Mouse (Mus musculus): ENCODE data around the gene Lrmda. TPM values are rescaled to one million over a fixed set of nuclear protein-coding genes. Genes with fewer than 3 reads are reported as not detected.

The Lrmda gene
- polyA plus RNA-seq, 1 experiment from 2014 or later = 0.55 TPM

DNA sequence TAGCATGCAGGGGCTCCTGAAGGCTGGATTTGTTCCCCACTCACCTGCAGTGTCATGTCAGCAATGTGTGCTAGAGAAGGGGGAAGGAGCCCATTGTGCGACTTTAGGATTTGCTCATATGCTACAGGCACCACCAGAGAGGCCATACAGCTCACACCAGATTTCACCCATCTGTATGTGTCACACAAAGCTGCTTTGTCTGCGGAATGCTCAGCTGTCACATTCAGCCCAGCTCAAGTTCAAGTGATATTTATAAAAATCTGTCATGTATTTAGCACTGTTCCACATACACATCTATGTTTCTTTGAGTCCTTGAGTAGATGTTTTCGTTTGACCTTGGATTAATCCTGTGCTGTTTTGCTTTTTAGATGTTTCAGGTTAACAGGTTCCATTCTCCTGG is 899.0 kb downstream of the Lrmda start:
- 85% methylated on average over 3 of the region's 3 CpGs for WGBS
- H3K27me3 ChIP-seq (ENCODE audit: insufficient read depth, poor library complexity, severe bottlenecking) = no peaks in the 10 kb centered on the region
- no peaks in the 10 kb centered on the region for H3K36me3 ChIP-seq
- H3K4me1 ChIP-seq (replicated peaks) = peaks cover 6% of the 10 kb centered on the region; the same call in 1 of the 2 replicates
- no peak overlapping the region for H3K4me3 ChIP-seq
- H3K9me3 ChIP-seq = no peaks in the 10 kb centered on the region
- no peak overlapping the region for H3K27ac ChIP-seq
- DNase-seq (ENCODE audit: low spot score) = no peak

DNA sequence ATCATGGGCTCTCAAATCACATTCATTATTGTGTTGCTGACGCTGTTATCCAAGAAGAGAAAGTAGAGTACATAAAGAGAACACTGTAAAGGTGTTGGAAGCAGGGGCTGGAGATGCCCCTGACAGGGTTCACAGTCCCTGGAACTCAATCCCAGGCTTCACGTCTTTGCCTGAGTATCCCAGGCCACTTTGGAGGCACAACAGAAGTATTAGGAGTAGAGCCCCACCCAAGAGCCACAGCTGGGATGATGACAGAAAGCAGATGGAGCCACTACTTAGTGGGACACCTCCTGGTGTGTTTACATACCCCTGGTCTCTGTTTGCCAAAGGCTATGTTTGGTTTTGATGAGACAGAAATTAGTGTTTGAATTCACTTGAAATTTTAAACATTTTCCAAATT is 899.4 kb downstream of the Lrmda start:
- Histone ChIP-seq H3K4me1 (replicated peaks) (peaks cover 6% of the 10 kb centered on the region; the same call in 1 of the 2 replicates), H3K4me3 (no peak overlapping the region), H3K9me3 (no peaks in the 10 kb centered on the region), H3K27ac (no peak overlapping the region), H3K36me3 (no peaks in the 10 kb centered on the region), H3K27me3 (ENCODE audit: insufficient read depth, poor library complexity, severe bottlenecking) (no peaks in the 10 kb centered on the region)
- WGBS = 70% methylated on average over 2 of the region's 2 CpGs
- no peak for DNase-seq (ENCODE audit: low spot score)

DNA sequence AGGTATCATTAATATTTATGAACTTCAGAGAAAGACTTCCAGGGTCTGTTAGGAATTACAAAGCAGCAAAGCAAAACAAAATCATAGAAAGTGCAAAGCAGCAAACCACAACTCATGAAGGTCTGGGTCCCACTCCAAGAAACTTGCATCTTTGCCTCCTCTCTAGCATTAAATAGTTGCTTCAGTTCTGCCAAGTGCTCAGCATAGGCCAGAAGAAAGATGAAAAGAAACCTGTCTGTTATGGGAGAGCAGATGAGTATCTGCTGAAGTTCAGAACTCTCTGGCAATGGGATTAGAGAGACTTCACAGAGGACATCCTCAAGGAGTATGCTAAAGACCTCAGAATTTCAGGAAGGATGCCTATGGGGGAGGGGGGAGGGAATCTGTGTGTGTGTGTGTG is 901.6 kb downstream of the Lrmda start:
- no peak for DNase-seq (ENCODE audit: low spot score)
- H3K36me3 ChIP-seq = no peaks in the 10 kb centered on the region
- H3K27me3 ChIP-seq (ENCODE audit: insufficient read depth, poor library complexity, severe bottlenecking) = no peaks in the 10 kb centered on the region
- peaks cover 6% of the 10 kb centered on the region; the same call in 1 of the 2 replicates for H3K4me1 ChIP-seq (replicated peaks)
- no peak overlapping the region for H3K27ac ChIP-seq
- no peak overlapping the region for H3K4me3 ChIP-seq
- no peaks in the 10 kb centered on the region for H3K9me3 ChIP-seq

DNA sequence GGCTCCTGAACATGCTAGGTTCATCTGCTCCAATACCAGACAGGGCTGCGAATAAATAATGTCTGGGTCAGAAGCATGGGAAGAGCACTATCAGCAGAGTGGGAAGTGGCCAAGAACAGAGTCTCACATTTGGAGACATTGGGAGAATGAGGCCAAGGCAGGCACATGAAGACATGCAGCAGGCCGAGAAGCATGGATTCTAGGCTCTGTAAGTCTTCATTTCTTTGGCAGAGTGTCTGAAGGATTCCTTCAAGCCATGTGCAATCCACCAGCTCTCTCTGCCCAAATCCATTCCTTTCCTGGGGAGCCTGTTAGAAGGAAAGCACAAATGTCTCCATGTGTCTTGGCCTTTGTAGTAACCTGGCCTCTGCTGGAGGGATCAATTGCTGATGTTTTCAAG is 902.3 kb downstream of the Lrmda start:
- Histone ChIP-seq H3K27ac (no peak overlapping the region), H3K4me1 (replicated peaks) (peaks cover 6% of the 10 kb centered on the region; the same call in 1 of the 2 replicates), H3K36me3 (no peaks in the 10 kb centered on the region), H3K27me3 (ENCODE audit: insufficient read depth, poor library complexity, severe bottlenecking) (no peaks in the 10 kb centered on the region), H3K9me3 (no peaks in the 10 kb centered on the region), H3K4me3 (no peak overlapping the region)
- 88% methylated on average over 2 of the region's 2 CpGs for WGBS
- DNase-seq (ENCODE audit: low spot score) = no peak

DNA sequence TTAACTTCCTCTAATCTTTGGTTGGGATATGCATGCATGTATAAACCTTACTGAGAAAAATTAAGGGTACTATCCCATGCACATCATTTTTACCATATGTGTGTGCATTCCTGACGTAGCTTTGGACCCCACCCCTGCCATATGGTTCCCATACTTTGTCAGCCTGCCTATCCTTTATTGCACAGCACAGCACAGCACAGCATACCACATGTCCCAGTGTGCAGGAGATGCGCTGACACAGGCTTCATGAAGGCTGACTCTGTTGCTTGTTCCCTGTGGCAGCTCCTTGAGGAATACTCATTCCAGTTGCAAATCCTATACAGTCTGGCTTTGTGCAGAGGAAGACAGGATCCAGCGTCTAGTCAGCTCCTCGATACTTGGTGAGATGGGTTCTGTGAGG is 903.1 kb downstream of the Lrmda start:
- H3K4me1 ChIP-seq (replicated peaks) = peaks cover 8% of the 10 kb centered on the region; the same call in 1 of the 2 replicates
- no peaks in the 10 kb centered on the region for H3K36me3 ChIP-seq
- no peak overlapping the region for H3K27ac ChIP-seq
- WGBS = 86% methylated on average over 4 of the region's 4 CpGs
- no peaks in the 10 kb centered on the region for H3K27me3 ChIP-seq (ENCODE audit: insufficient read depth, poor library complexity, severe bottlenecking)
- no peaks in the 10 kb centered on the region for H3K9me3 ChIP-seq
- no peak for DNase-seq (ENCODE audit: low spot score)
- no peak overlapping the region for H3K4me3 ChIP-seq

DNA sequence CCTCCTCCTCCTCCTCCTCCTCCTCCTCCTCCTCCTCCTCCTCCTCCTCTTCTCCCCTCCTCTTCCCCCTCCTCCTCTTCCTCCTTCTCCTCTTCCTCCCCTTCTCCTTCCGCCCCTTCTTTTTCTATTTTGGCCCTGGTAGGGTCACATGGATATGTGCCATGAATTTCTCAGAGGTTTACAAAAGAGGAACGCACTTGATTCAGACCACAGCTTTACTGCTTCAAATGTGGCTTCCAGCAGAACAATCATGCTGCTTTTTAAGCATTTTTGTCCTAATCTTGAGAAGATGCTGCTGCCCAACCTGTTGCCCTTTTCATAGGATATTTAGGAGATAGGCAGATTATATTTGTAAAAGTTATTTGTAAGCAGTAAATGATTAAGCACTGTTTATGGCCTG is 903.7 kb downstream of the Lrmda start:
- H3K36me3 ChIP-seq = no peaks in the 10 kb centered on the region
- WGBS = 85% methylated on average over 2 of the region's 2 CpGs
- no peaks in the 10 kb centered on the region for H3K9me3 ChIP-seq
- H3K4me1 ChIP-seq (replicated peaks) = peaks cover 8% of the 10 kb centered on the region; the same call in 1 of the 2 replicates
- DNase-seq (ENCODE audit: low spot score) = no peak
- no peaks in the 10 kb centered on the region for H3K27me3 ChIP-seq (ENCODE audit: insufficient read depth, poor library complexity, severe bottlenecking)
- no peak overlapping the region for H3K27ac ChIP-seq
- H3K4me3 ChIP-seq = no peak overlapping the region

DNA sequence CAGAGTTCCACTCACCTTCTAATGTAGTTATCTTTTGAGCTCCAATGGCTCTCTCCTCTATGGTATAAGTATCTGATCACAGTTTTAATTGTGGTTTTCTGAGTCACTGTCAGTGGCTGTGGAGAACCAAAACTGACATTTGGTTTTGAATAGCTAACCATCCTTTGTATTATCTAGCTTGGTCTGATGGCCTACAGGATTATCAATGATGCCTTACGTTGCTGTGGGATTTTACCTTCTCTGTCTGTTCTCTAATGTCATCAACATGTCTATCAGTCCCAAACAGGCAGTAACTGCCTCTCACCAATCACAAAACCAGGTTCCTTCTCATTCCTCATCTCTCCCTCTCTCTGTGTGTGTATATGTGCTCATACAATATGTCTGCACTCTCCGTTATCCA is 908.8 kb downstream of the Lrmda start:
- WGBS = 89% methylated on average over 2 of the region's 2 CpGs
- no peak for DNase-seq (ENCODE audit: low spot score)
- Histone ChIP-seq H3K4me1 (replicated peaks) (peaks cover 5% of the 10 kb centered on the region; the same call in 1 of the 2 replicates), H3K27me3 (ENCODE audit: insufficient read depth, poor library complexity, severe bottlenecking) (0 out of 2 replicates have a peak, but pooled peaks cover 5% of the 10 kb centered on the region), H3K27ac (no peak overlapping the region), H3K4me3 (no peak overlapping the region), H3K9me3 (no peaks in the 10 kb centered on the region), H3K36me3 (no peaks in the 10 kb centered on the region)

DNA sequence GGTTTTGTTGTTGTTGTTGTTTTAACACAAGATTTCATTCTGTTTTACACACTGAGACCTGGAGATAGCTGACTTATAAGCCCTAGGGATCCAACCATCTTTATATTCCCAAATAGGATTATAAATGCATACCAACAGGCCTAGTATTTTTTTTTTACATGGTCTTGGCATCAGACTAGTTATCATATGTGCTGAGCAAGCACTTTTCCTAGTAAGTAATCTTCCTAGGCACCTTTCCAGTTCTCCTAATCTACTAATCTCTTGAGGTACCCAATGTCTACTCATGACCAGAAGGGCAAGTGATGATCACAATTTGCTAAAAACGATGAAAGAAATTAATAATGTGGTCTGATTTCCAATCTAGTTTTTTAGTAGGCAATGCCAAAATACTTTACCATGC is 909.2 kb downstream of the Lrmda start:
- Histone ChIP-seq H3K36me3 (no peaks in the 10 kb centered on the region), H3K4me1 (replicated peaks) (peaks cover 5% of the 10 kb centered on the region; the same call in 1 of the 2 replicates), H3K27me3 (ENCODE audit: insufficient read depth, poor library complexity, severe bottlenecking) (0 out of 2 replicates have a peak, but pooled peaks cover 5% of the 10 kb centered on the region), H3K4me3 (no peak overlapping the region), H3K9me3 (no peaks in the 10 kb centered on the region), H3K27ac (no peak overlapping the region)
- WGBS = 86% methylated on average over 1 of the region's 1 CpGs
- DNase-seq (ENCODE audit: low spot score) = no peak

DNA sequence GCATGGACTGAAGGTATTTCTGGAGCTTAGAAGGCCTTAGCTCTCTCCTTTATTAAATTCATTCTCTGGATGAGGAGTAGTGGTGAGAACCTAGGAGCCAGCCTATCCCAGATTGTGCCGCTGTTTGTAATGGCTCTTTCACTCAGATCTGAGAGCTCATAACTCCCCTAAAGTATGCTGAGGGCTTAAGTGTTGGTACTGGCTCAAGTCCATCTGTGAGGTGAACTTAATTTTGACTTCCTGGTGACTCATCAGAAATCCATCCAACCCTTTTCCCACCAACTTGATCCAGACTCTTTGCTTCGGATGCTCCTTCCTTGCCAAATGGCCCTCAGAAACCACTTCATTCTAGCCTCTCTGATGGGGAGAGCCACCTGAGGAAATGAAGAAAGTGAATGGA is 910.1 kb downstream of the Lrmda start:
- Histone ChIP-seq H3K4me3 (no peak overlapping the region), H3K27me3 (ENCODE audit: insufficient read depth, poor library complexity, severe bottlenecking) (0 out of 2 replicates have a peak, but pooled peaks cover 5% of the 10 kb centered on the region), H3K9me3 (no peaks in the 10 kb centered on the region), H3K36me3 (no peaks in the 10 kb centered on the region), H3K4me1 (replicated peaks) (peaks cover 5% of the 10 kb centered on the region; the same call in 1 of the 2 replicates), H3K27ac (no peak overlapping the region)
- 96% methylated on average over 2 of the region's 2 CpGs for WGBS
- DNase-seq (ENCODE audit: low spot score) = no peak

DNA sequence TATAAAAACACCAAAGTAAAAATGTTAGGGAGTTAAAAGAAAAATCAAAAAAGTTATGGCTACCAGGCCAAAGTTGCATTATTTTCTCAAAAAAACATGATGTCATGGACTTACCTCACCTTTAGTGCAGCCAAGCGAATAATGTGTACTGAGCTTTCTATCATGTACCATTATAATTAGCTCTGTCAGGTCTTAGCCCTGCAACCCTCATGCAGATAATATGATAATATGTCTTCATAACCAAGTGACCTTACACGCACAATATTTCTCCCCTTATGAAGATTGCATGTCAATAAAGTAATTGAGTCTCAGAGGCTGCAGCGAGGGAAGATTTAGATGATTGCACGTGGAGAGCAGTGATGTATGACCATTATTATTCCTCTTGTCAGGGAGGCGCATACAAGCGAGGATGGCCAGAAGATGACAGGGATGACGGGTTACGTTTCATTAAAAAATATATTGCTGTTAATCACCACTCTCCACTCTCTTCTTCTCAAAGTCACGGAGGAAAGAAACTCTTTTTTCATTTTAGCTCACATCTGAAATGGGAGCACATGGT is 911.1 kb downstream of the Lrmda start:
- Histone ChIP-seq H3K4me1 (replicated peaks) (peaks cover 5% of the 10 kb centered on the region; the same call in 1 of the 2 replicates), H3K36me3 (no peaks in the 10 kb centered on the region), H3K9me3 (no peaks in the 10 kb centered on the region), H3K4me3 (no peak overlapping the region), H3K27me3 (ENCODE audit: insufficient read depth, poor library complexity, severe bottlenecking) (0 out of 2 replicates have a peak, but pooled peaks cover 5% of the 10 kb centered on the region), H3K27ac (no peak overlapping the region)
- DNase-seq (ENCODE audit: low spot score) = no peak
- 81% methylated on average over 9 of the region's 9 CpGs for WGBS

DNA sequence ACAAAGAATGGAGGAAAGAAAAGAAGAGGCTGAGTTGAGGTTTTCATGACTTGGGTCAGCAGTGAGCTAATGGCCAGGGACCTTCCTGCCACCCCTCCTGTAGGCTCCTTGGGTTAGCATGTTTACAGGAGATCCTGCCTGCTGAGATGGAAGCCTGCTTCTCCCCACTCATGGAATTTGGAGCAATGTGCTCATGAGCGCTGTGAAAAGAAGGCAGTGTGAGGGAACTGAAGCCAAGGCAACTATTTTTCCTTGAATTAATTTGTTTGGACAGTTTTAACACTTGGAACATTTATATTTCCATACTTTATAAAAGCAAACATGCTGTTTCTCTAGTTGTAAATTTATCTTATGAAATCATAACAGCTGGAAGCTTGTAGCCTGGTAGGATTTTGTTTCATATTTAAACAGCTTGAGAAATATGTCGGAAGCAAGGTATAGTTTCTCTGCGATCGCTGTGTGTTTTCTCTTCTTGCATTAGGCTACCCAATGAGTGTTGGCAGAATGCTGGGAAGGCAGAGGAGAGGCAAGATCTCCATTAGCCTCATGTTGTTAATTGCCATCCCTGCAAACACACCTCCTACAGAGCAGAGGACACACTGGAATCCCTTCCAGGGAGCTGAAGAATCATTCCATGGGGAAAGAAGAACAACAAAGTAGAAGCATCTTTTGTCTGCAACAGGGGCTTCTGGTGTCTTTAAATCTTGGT is 911.8 kb downstream of the Lrmda start:
- WGBS = 83% methylated on average over 4 of the region's 4 CpGs
- no peak overlapping the region for H3K27ac ChIP-seq
- H3K4me3 ChIP-seq = no peak overlapping the region
- H3K27me3 ChIP-seq (ENCODE audit: insufficient read depth, poor library complexity, severe bottlenecking) = 0 out of 2 replicates have a peak, but pooled peaks cover 5% of the 10 kb centered on the region
- no peaks in the 10 kb centered on the region for H3K36me3 ChIP-seq
- no peak for DNase-seq (ENCODE audit: low spot score)
- peaks cover 5% of the 10 kb centered on the region; the same call in 1 of the 2 replicates for H3K4me1 ChIP-seq (replicated peaks)
- H3K9me3 ChIP-seq = no peaks in the 10 kb centered on the region

DNA sequence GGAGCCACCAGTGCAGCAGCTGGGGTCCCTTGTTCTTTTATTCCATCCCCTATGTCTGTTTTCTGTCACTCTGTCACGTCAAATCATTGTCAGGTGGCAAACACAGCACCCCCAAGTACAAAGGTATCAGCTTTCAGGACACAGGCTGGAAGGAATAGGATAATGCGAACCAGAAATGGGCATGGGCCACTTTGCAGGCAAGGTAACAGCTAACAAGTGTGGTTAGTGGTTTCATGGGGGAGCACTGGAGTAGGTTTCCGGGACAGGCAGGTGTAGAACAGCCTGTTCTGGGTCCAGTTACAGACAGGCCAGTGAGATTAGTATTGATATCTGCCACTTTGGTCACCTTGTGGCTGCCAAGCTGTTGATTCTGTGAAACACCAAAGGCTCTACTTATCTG is 917.2 kb downstream of the Lrmda start:
- Histone ChIP-seq H3K9me3 (no peaks in the 10 kb centered on the region), H3K27me3 (ENCODE audit: insufficient read depth, poor library complexity, severe bottlenecking) (no peaks in the 10 kb centered on the region), H3K36me3 (no peaks in the 10 kb centered on the region), H3K4me3 (no peak overlapping the region), H3K27ac (no peak overlapping the region), H3K4me1 (replicated peaks) (peaks cover 10% of the 10 kb centered on the region; the same call in 1 of the 2 replicates)
- DNase-seq (ENCODE audit: low spot score) = no peak
- 73% methylated on average over 3 of the region's 3 CpGs for WGBS

DNA sequence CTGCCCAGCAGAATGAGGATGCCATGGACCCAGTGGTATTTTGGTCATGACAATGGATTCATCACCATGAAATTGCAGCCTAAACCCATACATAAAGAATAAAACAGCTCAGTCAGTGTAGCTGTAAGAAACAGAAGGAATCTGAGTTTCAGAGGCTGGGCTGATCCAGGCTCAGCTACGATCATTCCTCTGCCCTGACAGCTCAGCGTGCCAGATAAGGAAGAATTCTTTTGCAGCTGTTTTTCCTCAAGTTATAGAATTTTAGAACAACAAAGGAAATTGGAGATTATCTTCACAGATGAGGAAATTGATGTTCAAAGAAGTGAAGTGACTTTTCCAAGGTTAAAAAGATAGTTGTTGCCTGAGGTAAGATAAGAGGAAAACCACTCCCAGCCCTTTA is 921.1 kb downstream of the Lrmda start:
- WGBS = 59% methylated on average over 2 of the region's 2 CpGs

More for the DNA sequence above, 921.1 kb downstream of the Lrmda start:
- DNase-seq (ENCODE audit: low spot score) = no peak
- Histone ChIP-seq H3K27ac (no peak overlapping the region), H3K4me1 (replicated peaks) (peaks cover 10% of the 10 kb centered on the region; the same call in 1 of the 2 replicates), H3K9me3 (no peaks in the 10 kb centered on the region), H3K4me3 (no peak overlapping the region), H3K36me3 (no peaks in the 10 kb centered on the region), H3K27me3 (ENCODE audit: insufficient read depth, poor library complexity, severe bottlenecking) (no peaks in the 10 kb centered on the region)

Measured in hindbrain, embryonic 10.5 days (tissue).